Mouse (Mus musculus) stomach, embryonic 16.5 days (tissue): ENCODE measurements around the gene Dclk3. TPM values are rescaled to one million over a fixed set of nuclear protein-coding genes. Genes with fewer than 3 reads are reported as not detected.

Experiments
- ATAC-seq: fragments of 200-750 bp; cut with Nextera tagmentation; 2 replicates; pipeline ENCODE4 v1.8.0; 2017; ENCODE audit warnings: moderate number of reproducible peaks, moderate TSS enrichment; ENCODE audit not compliant: insufficient read depth, low FRiP score
- H3K27ac ChIP-seq: fragments of 300-500 bp; sonication (generic); 2 replicates; pipeline ENCODE4 v1.5.1; 2014; ENCODE audit warnings: low read length
- H3K27me3 ChIP-seq: fragments of 300-500 bp; sonication (generic); 2 replicates; pipeline ENCODE4 v1.6.1; 2014; ENCODE audit warnings: low read length, control low read depth, mixed read lengths; ENCODE audit not compliant: control insufficient read depth, insufficient read depth
- H3K36me3 ChIP-seq: fragments of 300-500 bp; sonication (generic); 2 replicates; pipeline ENCODE4 v1.6.1; 2014; ENCODE audit warnings: low read length; ENCODE audit not compliant: control insufficient read depth, insufficient read depth
- H3K4me1 ChIP-seq: fragments of 300-500 bp; sonication (generic); 2 replicates; pipeline ENCODE4 v1.6.1; 2014; ENCODE audit warnings: low read length, control low read depth, mixed read lengths; ENCODE audit not compliant: control insufficient read depth, insufficient read depth
- H3K4me2 ChIP-seq: fragments of 300-500 bp; sonication (generic); 2 replicates; pipeline ENCODE4 v1.6.1; 2014; ENCODE audit warnings: low read depth, low read length, mixed read lengths
- H3K4me3 ChIP-seq: fragments of 300-500 bp; sonication (generic); replicated peaks from 2 replicates; pipeline ENCODE4 v1.5.1; 2014; ENCODE audit warnings: mild to moderate bottlenecking, low read length
- H3K9ac ChIP-seq: fragments of 300-500 bp; sonication (generic); 2 replicates; pipeline ENCODE4 v1.6.1; 2014; ENCODE audit warnings: low read length
- H3K9me3 ChIP-seq: fragments of 300-500 bp; sonication (generic); replicated peaks from 2 replicates; pipeline ENCODE4 v1.6.1; 2016; ENCODE audit warnings: low read length, control low read depth; ENCODE audit not compliant: control insufficient read depth
- WGBS: fragments of 180-500 bp; shearing (Covaris S2); extraction: QIAGEN DNeasy Blood & Tissue Kit; methylation state at CpG from one replicate; pipeline ENCODE4 v1.1.7; 2014; 5-methylcytosine and 5-hydroxymethylcytosine counted together
- polyA plus RNA-seq: library from polyadenylated mRNA; unstranded; fragments of >200 nt; fragmentation: Nextera tagmentation; extraction: Ambion mirVana; gene quantifications from 2 replicates; pipeline ENCODE4 v1.2.1, GENCODE M21; 2015

Gene Dclk3
- polyA plus RNA-seq, 1 experiment from 2014 or later, result 0.31 TPM

DNA sequence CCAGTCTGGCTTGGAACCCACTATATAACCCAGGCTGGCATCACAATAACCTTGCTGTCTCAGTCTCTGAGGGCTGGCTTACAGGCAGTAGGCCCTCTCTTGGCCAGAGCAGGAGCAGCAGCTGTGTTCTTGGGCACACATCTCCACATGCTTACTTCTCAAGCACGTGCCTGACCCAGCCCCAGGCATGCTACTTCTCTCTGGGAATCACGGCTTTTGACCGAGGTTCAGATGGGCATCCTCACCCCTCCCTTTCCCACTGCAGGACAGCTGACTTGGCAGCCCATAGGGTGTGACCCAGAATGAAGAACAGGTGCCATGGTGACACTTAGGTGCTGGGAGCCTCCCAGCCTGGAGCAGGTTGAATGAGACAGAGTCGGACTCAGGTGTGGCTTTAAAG, 52.4 kb downstream of the Dclk3 start:
- Histone ChIP-seq H3K9ac (no peak overlapping the region), H3K4me2 (no peak overlapping the region), H3K36me3 (no peaks in the 10 kb centered on the region), H3K27me3 (no peaks in the 10 kb centered on the region; the same call in 1 of the 2 replicates), H3K4me3 (no peak overlapping the region), H3K27ac (no peak overlapping the region), H3K9me3 (no peaks in the 10 kb centered on the region), H3K4me1 (no peaks in the 10 kb centered on the region)
- WGBS, result 44% methylated on average over 4 of the region's 4 CpGs
- no peak for ATAC-seq

DNA sequence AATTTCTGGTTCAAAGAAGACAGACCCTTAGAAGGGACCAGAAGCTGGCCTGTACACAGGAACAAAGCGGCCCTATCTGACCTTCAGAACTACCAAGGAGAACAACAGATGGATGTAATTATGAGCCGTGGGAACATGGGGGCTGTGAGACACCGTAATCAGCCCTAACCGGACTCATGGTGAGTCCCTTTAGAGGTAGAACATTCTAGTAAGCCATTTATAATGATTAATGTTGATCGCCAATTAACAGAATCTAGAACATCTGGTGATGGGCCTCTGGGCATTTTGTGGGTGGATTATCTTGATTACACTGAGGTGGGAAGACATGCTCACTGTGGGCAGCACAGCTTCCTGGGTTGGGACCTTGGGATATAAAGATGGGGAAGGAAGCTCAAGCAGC, 54.6 kb downstream of the Dclk3 start:
- no peaks in the 10 kb centered on the region; the same call in 1 of the 2 replicates for H3K27me3 ChIP-seq
- H3K9ac ChIP-seq, result no peak overlapping the region
- H3K4me2 ChIP-seq, result no peak overlapping the region
- H3K27ac ChIP-seq, result no peak overlapping the region
- H3K4me3 ChIP-seq, result no peak overlapping the region
- H3K36me3 ChIP-seq, result no peaks in the 10 kb centered on the region
- no peaks in the 10 kb centered on the region for H3K4me1 ChIP-seq
- H3K9me3 ChIP-seq, result no peaks in the 10 kb centered on the region
- 74% methylated on average over 5 of the region's 5 CpGs for WGBS
- no peak for ATAC-seq

DNA sequence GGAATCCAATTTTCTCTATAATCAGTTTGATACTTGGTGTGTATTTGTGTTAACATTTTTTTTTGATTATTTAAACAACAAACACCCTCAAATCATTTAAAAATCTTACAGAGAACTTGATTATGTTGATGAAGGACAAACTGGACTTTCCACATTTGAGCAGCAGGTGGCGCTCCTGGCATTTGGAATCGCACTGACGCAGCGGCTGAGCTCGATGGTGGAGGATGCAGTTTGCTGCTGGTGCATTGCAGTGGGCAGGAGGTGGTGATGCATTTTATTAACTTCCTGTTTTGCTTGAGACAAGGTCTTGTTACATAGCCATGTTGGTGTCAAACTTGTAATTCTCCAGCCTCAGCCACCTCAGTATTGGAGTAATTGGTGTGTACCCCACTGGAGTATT, 56.7 kb downstream of the Dclk3 start:
- Histone ChIP-seq H3K9ac (no peak overlapping the region), H3K36me3 (no peaks in the 10 kb centered on the region), H3K9me3 (no peaks in the 10 kb centered on the region), H3K4me1 (no peaks in the 10 kb centered on the region), H3K27me3 (no peaks in the 10 kb centered on the region; the same call in 1 of the 2 replicates), H3K4me2 (no peak overlapping the region), H3K27ac (no peak overlapping the region), H3K4me3 (no peak overlapping the region)
- ATAC-seq, result peak; percentile 34; the same call in 1 of the 2 replicates
- WGBS, result under 1% methylated on average over 5 of the region's 5 CpGs

DNA sequence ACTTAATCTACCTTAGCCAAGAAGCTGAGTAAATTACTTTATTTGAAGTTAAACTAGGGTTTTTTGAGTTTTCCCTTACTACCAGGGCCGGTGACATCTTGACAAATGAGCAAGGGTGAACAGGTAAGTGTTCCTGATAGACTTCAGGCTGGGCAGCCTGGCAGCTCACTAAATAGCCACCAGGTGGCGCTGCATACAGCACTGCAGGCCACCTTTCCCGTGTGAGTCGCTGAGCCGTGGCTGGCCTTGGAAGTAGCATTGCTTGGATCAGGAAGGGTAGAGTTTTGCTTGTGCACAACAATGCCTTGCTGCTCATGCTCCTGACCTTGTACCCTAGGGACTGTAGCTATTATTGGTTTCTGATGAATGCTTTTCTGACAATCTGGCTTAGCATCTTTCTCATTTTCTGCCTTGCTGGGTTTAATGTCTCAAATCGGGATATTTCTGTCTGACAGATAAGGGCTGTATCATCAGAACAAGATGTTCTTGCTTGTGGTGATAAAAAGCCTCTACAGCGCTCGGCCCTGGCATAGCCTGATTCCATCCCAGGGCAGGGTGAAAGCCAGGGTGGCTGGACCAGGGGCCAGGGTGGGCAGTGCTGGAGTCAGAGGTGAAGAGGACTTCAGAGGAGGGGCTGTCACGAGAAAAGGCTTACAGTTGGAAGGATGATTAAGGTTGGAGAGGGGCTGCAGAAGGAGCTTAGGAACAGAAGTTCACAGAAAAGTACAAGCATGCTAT, 58.4 kb downstream of the Dclk3 start:
- H3K4me1 ChIP-seq, result no peaks in the 10 kb centered on the region
- no peaks in the 10 kb centered on the region for H3K27me3 ChIP-seq
- H3K27ac ChIP-seq, result no peak overlapping the region
- H3K36me3 ChIP-seq, result no peaks in the 10 kb centered on the region
- H3K4me2 ChIP-seq, result no peak overlapping the region
- ATAC-seq, result peak; percentile 73; the same call in 1 of the 2 replicates
- H3K9me3 ChIP-seq, result no peaks in the 10 kb centered on the region
- H3K9ac ChIP-seq, result no peak overlapping the region
- no peak overlapping the region for H3K4me3 ChIP-seq
- 28% methylated on average over 9 of the region's 9 CpGs for WGBS

DNA sequence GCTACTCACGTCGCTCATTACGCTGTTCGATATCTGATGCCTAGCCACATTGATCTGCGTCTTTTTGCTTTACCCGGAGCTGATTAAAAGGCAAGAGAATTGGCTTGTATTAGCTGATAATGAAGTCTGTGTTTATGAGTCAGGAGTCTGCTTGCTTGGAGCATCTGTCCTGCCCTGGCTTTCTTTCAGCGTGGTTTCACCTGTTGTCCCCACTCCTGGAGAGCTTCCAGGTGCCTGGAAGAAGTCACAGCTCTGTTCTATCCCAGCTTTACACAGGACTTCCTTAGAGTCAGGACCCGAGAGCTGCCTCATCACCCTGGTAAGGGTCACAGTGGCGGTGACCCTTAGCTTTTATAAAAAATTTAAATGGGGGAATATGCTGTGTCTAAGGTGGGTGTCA, 61.3 kb downstream of the Dclk3 start:
- no peaks in the 10 kb centered on the region for H3K27me3 ChIP-seq
- no peak overlapping the region for H3K9ac ChIP-seq
- H3K9me3 ChIP-seq, result no peaks in the 10 kb centered on the region
- H3K4me2 ChIP-seq, result no peak overlapping the region
- no peaks in the 10 kb centered on the region for H3K36me3 ChIP-seq
- H3K4me1 ChIP-seq, result no peaks in the 10 kb centered on the region
- ATAC-seq, result no peak
- H3K27ac ChIP-seq, result no peak overlapping the region
- no peak overlapping the region for H3K4me3 ChIP-seq
- WGBS, result 78% methylated on average over 9 of the region's 9 CpGs

DNA sequence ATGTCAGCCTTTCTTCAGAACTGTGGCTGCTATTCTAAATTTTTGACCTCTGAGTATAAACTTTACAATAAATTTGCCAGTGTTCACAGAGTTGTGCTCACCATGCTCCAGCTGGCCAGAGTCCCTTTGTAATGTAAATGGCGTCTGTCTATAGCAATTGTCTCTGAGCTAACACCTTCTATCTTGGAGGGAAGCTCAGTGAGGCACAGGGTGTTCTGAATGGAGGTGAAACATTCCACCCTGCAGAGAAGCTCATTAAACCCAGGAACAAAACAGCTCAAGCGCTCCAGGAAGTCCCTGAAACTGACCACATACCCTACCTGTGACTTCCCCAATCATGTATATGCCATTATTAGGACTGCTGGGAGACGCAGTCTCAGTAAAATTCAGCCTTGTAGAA, 67.2 kb downstream of the Dclk3 start:
- ATAC-seq, result no peak
- Histone ChIP-seq H3K9me3 (peaks cover 4% of the 10 kb centered on the region; the same call in 1 of the 2 replicates), H3K27ac (no peak overlapping the region), H3K4me2 (no peak overlapping the region), H3K4me1 (no peaks in the 10 kb centered on the region), H3K27me3 (no peaks in the 10 kb centered on the region), H3K4me3 (no peak overlapping the region), H3K9ac (no peak overlapping the region), H3K36me3 (no peaks in the 10 kb centered on the region)
- WGBS, result 43% methylated on average over 3 of the region's 3 CpGs

DNA sequence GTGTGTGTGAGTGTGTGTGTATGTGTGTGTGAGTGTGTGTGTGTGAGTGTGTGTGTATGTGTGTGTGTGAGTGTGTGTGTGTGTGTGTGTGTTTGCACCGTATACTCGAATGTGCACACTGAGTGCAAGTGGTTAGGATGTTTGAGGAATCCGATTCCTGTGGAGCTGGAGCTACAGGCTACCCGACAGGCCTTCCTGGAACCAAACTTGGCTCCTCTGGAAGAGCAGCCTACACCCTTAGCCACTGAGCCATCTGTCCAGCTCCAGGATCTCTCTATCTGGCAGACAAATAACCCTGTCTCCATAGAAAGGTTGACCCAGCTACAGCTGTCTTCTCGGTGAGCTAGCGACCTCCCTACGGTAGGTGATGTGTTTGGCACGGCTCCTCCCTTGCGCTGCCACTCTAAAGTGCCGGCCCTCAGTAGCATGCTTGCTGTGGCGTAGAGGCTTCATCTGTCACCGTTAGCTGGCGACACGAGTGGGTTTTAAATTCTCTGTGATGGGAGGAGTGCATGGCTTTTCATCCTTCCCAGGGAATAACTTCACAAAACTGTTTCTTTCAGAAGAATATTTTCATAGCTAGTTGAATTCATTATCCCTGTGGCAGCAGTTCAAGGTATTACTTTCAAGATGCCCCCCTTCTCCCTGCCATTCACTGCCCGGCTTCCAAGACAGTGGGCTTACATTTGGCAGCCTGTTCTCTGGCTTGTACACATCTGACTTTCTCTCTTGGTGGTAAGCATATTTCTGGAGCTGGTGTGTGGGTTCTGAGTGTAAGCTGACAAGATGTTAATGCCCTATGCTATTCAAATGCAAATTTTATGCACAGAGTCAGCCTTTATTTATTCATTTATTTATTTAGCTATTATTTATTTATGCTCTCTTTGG, 75.9 kb downstream of the Dclk3 start:
- no peaks in the 10 kb centered on the region for H3K9me3 ChIP-seq
- no peak overlapping the region for H3K4me2 ChIP-seq
- H3K9ac ChIP-seq, result no peak overlapping the region
- H3K27me3 ChIP-seq, result no peaks in the 10 kb centered on the region
- no peak overlapping the region for H3K4me3 ChIP-seq
- no peak for ATAC-seq
- 65% methylated on average over 15 of the region's 15 CpGs for WGBS
- H3K4me1 ChIP-seq, result no peaks in the 10 kb centered on the region
- H3K36me3 ChIP-seq, result no peaks in the 10 kb centered on the region
- no peak overlapping the region for H3K27ac ChIP-seq

DNA sequence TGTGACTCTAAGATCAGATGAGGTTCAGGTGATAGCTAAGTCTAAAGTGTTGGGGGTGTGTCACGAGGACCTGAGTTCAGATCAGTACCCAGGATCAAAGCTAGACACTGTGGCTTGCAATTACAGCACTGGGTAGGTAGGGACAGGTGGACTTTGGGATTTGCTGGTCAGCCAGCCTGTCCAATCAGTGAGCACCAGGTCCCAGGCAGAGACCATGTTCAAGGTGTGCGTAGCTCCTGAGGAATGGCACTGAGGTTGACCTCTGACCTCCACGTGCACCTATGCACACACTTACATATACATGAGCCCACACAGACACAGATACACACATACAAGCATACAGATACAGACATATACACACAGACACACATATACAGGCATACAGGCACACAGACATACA, 76.7 kb downstream of the Dclk3 start:
- H3K27ac ChIP-seq, result no peak overlapping the region
- no peak overlapping the region for H3K4me3 ChIP-seq
- H3K9me3 ChIP-seq, result no peaks in the 10 kb centered on the region
- H3K9ac ChIP-seq, result no peak overlapping the region
- H3K4me1 ChIP-seq, result no peaks in the 10 kb centered on the region
- WGBS, result 78% methylated on average over 3 of the region's 3 CpGs
- no peak overlapping the region for H3K4me2 ChIP-seq
- no peaks in the 10 kb centered on the region for H3K36me3 ChIP-seq
- ATAC-seq, result no peak
- no peaks in the 10 kb centered on the region for H3K27me3 ChIP-seq

DNA sequence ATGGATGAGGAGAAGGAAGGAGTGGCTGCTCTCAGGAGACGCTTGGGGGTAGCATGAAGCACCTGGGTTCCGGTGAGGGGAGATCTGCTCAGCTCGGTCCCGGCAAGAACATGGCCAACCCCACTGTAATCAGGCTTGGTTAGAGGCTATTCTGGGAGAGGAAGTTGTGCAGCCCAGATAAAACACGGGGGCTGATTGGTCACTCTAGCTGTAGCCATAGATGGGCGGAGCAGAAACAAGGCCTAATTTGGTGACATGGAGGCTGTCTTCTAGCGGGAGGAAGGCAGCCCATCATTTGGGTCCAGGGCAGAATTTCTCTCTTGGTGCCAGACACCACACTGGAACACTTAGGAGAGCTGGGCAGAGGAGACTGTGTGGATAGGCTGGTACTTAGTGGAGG, 83.3 kb downstream of the Dclk3 start:
- Histone ChIP-seq H3K36me3 (no peaks in the 10 kb centered on the region), H3K9me3 (peaks cover 10% of the 10 kb centered on the region; the same call in 1 of the 2 replicates), H3K4me3 (no peak overlapping the region), H3K9ac (no peak overlapping the region), H3K4me2 (no peak overlapping the region), H3K27ac (no peak overlapping the region), H3K4me1 (no peaks in the 10 kb centered on the region), H3K27me3 (no peaks in the 10 kb centered on the region)
- 86% methylated on average over 7 of the region's 7 CpGs for WGBS
- no peak; the same call in 1 of the 2 replicates for ATAC-seq
